Mouse (Mus musculus): ENCODE data around the gene Ankrd52. TPM values are rescaled to one million over a fixed set of nuclear protein-coding genes. Genes with fewer than 3 reads are reported as not detected.

Ankrd52 gene
- total RNA-seq, 2 experiments from 2014 or later = 43.1 to 43.7 TPM

DNA sequence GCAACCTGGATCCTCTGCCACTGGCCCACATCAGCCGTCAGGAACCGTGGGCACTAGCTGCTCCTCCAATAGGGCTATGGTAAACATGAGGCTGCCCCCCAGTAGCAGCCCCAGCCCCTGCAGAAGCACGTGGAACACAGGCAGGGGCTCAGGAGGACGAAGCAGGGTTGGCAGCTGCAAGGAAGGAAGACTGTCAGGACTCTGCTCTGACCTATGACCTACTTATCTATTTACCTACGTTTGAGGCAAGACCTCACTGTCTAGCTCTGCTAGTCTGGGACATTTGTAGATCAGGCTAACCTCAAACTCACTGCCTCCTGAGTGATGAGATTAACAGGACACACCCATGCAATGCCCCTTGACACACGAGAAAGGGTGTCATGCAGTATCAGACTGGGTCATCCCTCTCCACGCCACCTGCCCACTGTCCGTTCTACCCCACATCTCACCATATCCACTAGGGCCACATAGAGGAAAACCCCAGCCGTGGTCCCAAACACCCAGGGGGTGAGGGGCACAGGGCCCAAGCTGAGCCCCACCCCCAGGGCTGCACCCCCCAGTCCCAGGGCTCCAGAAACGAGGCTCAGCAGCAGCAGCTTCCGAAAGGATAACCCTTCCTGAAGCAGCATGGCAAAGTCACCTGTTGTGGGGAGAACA is 19.2 kb downstream of the Ankrd52 start:
- DNase-seq = no peak
- intact Hi-C loops (cut with DNase I) = no loop called here

DNA sequence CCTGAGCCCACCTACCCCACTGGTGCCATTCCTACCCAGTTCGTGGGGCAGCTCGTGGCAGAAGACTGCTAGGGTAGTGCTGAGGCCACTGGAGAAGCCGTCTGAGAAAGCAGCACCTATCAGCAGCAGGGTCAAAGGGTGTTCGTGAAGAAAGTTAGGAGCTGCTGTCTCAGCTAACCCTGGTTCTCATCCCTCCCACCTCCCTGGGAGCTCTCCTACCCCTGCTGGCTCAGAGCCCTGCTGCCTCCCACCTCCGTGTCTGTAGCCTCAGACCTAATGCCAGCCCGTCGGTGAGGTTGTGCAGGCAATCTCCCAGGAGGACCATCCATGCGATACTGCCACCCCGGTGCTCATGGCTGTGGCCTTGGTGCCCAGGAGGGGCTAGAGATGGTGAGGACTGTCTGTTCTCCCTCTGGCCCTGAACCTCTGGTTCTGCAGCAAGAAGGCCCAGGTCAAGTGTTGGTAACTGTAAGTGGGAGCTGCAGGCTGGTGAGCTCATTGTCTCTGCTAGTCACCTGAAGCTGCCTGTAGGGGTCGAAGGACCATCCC is 19.9 kb downstream of the Ankrd52 start:
- intact Hi-C loops (cut with DNase I) = no loop called here
- DNase-seq = no peak

DNA sequence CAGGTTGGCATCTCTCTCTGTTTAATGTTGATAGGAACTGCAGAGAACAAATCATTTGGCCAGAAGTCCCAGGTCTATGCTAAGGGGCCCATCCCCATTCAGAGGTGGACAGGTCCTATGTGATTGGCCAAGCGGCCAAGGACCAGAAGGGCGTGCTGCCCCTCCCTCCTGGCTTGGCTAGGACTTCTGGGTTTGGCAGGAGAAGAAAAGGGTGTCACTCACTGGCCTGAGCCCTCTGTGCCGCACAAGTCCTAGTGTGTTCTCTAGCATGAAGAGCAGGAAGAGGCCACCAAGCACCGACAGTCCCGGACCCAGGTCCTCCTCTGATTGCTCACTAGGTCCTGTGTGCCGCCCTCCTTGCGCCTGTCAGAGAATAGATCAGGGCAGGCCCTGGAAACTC is 20.6 kb downstream of the Ankrd52 start:
- intact Hi-C loops (cut with DNase I) = no loop called here
- DNase-seq = peak; percentile 51 to 56

DNA sequence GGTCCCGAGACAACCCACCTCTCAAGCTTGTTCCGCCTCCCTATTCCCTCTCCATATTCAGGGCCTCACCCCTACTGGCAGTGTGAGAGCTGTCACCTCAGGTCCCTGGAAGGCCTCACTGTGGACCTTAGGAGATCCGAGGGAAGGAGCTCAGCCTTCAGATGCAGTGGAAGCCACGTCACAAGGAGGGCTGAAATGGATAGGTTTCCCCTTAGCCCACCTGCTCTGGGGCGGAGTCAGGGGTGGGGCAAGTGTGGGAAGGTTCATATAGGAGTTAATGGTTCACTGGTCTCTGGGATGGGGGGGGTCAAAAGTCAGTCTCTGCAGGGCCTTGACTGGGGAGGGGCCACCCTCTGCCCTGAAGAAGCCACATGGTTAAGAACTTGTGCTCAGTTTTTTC is 23.4 kb downstream of the Ankrd52 start:
- intact Hi-C loops (cut with DNase I) = no loop called here
- no peak for DNase-seq

DNA sequence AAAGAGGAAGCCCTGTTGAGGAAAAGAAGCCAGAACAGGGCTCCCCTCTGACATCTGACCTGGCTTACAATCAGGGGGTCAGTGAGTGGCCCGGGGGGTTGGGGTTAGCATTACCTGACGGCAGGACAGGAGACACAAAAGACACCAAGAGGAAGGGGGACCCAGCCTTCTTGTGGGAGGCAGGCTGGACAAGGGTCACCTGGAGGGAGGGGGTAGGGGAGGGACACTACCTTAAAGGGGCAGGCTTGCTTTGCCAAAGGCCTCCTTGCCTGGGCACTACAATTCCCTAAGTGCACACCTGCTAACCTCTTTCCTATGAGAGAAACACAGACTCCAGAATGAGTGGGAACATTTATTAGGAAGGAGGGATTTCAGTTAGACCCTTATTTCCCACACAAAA is 24.1 kb downstream of the Ankrd52 start, which contains the start of gene Slc39a5:
Gene Slc39a5 (minus strand): TSS at position 174 of the 400 bp plus-strand sequence.
- intact Hi-C loops (cut with DNase I) = no loop called here
- no peak for DNase-seq

DNA sequence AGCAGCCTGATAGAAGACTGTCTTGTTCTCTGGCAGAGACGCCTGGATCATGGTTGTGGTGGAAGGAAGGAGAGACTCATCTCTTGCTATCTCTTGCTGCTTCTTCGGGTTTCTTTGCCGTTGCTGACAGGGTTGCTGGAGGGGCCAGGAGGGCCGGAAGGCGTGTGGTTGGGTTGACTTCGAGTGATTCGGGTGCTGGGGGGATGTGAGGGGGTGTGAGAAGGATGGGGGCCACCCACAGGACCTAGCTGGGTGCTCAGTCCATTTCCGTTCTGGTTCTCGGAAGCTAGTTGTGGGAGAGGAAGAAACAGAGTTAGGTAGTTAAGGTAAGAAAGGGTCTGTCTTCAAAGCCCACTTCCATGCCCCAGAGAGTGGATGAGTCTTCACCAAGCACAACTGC is 24.7 kb downstream of the Ankrd52 start:
- intact Hi-C loops (cut with DNase I) = no loop called here

DNA sequence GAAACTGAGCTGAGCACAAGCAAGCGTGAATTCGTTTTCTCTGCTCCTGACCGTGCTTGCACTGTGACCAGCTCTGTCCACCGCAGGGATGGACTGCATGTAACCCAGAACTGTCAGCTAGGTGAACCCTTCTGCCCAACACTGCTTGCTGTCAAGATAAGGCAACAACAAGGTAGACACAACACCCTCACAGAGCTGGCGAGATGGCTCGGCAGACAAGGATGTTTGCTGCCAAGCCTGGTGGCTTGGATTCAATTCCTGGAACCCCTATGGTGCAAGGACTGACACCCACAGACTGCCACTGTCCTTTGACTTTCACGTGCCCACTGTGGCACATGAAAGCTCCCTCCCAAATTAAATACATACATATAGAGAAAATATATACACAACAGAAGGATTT is 27.0 kb downstream of the Ankrd52 start:
- intact Hi-C loops (cut with DNase I) = no loop called here
- DNase-seq = no peak

More for the DNA sequence above, 24.7 kb downstream of the Ankrd52 start:
- no peak for DNase-seq

DNA sequence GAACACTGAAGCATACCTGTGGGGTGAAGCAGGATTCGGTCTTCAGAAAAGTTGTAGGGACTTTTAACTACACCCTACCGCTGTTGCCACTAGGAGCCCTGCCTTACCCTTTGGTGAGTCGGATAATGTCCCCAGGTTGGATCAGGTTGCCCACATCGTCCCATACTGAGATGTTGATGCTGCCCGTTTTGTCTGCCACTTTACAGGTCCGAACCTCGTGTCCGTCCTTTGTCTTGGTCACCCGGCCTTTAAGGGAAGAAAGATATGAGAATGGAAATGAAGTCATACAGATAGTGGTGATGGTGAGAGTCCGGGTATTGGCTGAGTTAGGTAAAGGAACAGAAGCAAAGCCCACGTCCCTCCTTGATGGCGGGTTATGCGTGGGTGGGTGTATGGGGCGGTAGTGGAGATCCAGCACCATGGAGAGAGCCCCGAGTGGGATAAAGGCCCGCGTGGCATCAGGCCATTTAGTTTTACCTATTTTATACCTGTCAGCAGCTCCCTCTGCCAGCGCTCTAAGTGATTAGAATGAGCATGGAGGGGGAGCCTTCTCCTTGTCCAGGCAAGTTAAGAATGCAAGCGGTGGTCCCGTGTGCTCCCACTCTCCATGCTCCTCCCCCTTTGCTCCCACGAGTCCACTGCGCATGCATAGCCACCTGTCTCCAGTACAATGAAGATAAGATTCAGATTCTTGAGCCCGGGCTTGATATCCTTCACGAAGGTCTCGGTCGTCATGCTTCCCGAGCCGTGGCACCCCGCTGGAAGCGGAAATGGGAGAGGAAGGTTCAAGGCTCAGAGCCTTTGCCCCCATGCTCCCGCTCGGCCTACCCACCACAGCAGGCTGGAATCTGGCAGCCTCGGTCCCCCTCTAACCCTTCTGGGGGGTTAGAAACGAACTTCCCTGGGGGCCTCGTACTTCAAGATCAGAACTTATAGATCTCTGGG is 31.9 kb downstream of the Ankrd52 start:
- intact Hi-C loops (cut with DNase I) = loop anchor here (1.0 kb wide), 1 partner anchor 46 kb away; no protein-coding TSS in a partner anchor
- DNase-seq = no peak

DNA sequence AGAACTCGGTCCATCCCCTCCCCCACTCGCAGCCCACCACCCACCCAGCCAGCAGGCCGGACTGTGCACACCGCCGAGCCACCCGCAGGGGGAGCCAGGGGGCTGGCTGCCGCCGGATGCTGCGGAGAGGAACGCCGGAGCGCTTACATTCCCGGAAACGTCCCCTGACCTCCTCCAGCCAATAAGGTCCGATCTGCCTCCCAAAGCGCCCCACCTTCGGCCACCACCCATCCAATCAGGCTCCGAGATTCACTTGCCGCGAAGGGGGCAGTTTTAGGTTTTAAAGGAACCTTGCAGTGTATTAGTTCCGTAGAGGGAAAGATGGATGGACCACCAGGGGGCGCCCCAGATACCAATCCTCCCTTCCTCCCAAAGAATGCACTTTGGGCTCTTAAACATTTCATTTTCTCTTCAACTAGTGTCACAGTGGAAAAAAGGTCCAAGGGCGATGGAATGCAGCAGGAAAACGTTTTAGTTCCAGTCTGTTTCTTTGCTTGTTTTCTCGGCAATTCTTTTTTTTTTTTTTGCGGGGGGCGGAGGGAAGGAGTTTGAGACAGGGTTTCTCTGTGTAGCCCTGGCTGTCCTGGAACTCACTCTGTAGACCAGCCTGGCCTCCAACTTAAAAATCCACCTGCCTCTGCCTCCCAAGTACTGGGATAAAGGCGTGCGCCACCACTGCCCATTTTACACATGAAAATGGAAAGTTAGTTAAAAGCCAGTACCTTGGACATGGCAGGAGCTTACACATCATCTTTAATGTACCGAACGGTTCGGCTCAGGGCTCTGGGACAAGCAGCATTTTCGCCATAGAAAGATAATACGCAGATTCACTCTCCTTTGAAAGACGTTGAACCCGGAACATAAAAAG is 33.0 kb downstream of the Ankrd52 start:
- intact Hi-C loops (cut with DNase I) = loop anchor here (1.0 to 2.0 kb wide), 3 partner anchors 33 to 127 kb away; no protein-coding TSS in a partner anchor
- peak; percentile 98 for DNase-seq

DNA sequence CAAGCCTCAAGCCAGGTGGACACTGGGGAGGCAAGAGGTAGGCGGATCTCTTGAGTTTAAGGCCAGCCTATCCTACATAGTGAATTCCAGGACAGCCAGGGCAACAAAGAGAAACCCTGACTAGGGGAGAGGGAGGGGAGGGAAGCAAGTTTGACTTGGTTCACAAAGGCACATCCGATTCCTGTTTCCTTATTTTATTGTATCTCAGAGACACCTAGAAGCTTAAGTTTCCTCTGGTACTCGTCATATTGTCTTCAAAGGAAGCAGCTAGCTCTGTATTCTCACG is 33.6 kb downstream of the Ankrd52 start:
- no peak for DNase-seq
- intact Hi-C loops (cut with DNase I) = loop anchor here (2.0 kb wide), 2 partner anchors 32 to 126 kb away; no protein-coding TSS in a partner anchor

DNA sequence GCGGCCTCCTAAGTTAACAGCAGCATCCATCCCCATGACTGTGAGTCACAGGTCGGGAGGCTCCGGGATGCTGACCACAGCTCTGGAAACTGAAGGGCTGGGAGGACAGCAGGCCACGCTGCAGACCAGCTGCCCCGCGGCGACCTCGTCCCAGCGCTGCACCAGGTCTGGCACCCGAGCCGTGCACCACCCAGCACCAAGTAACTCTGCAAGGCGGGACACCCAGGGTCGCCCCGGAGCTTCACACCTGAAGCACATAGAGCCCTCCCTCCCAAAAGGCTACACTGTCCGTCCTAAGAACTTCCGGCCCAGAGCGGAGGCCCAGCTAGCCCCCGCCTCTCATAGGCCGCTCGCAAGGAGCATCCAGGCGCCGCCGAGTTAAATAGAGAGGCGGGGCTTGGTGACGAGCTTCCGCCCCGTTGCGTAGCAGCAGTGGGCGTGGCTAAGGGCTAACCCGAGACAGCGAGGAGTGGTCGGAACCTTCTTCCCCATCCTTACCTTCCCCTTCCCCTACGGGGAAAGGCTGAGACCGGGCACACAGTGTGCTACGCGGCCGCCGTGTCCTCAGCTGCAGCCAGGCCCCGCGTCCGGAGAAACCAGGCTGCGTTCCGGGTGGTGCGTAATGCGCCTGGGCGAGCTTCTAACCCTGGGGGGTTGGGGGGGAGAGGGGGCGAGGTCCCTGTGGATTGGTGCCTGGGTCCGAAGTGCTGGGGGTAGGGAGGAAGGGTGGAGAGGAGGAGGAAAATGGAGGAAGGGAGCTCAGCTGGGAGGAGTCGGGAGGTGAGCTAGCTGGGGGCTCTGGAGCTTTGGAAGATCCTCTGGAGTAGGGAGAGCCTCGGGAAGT is 34.5 kb downstream of the Ankrd52 start, which contains the start of the genes Nabp2 and Rnf41:
Gene Nabp2 (minus strand): TSS at position 282 of the 844 bp plus-strand sequence.
Gene Rnf41 (plus strand): TSS at position 447 of the 844 bp plus-strand sequence.
- peak; percentile 98 for DNase-seq
- intact Hi-C loops (cut with DNase I) = loop anchor here (2.0 kb wide), 2 partner anchors 31 to 125 kb away; no protein-coding TSS in a partner anchor

DNA sequence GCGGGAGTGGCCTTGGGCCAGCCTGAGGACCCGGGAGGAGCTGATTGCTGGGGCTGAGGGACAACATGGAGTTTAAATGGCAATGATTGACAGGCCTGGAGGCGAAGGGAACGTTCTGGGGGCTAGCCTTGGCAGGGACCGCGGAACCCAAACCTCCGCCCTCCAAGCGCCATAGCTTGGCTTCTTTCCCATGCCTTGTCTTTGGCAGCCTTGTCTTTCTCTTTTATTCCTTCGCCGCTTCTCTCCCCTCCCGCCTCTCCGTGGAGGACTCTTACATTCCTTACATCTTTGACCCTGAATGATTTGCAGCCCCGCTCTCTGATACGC is 35.1 kb downstream of the Ankrd52 start:
- peak in 1 of 2 experiments; percentile 55 for DNase-seq
- intact Hi-C loops (cut with DNase I) = no loop called here

DNA sequence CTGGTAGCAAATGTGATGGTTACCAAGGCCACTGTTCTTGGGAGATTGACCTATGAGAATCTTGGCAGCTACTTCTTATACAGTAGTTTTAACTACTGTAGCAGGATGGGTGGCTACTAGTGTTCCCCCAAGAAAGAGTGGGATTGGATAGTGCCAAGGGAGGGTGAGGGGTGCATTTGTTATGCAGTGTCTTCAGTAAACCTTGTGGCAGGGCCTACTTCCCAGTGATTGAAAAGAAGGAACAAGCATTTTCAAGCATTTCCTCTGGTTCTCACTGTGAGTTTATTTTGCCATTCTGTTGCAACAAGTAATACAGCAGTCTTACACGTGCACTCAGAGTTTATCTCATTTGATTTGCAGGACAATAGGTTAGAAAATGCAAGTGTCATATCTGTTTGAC is 35.6 kb downstream of the Ankrd52 start:
- intact Hi-C loops (cut with DNase I) = no loop called here
- DNase-seq = no peak

DNA sequence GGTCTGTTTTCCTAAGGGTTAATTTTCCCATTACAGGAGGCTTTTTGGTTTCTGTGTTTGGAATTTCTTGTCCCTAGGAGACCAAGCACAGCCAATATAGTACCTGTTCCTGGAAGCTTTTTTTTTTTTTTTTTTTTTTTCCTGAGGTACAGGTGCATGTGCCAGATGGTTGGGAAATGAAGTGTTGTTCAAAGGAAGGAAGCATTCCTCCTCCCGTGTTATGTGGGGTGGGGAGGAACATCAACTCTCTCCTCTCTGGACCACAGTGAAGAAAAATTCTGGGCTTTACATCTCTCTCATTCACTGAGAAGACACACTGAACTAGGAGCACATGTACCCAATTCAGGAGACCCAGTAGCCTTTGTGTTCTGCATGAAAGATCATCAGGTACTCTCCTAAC is 36.2 kb downstream of the Ankrd52 start:
- intact Hi-C loops (cut with DNase I) = no loop called here
- DNase-seq = no peak

DNA sequence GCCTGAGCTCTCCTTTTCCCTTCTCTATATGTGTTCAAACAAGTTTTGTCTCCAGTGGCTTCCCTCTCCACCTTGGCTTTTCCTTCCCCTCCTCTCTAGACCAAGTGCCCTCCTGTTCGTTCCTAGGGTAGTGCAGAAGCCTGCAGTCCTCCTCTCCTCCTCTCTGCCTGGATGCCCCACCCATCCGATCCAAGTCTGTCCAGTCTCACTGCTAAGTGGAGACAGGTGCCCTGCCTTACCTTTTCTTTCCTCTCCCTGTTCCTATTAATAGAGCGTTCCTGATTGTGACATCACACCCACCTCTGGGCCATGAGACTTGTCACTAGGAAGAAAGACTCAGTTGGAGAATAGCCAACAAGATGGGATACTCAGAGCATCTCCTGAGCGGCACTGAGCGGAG is 37.9 kb downstream of the Ankrd52 start:
- no peak for DNase-seq
- intact Hi-C loops (cut with DNase I) = no loop called here

DNA sequence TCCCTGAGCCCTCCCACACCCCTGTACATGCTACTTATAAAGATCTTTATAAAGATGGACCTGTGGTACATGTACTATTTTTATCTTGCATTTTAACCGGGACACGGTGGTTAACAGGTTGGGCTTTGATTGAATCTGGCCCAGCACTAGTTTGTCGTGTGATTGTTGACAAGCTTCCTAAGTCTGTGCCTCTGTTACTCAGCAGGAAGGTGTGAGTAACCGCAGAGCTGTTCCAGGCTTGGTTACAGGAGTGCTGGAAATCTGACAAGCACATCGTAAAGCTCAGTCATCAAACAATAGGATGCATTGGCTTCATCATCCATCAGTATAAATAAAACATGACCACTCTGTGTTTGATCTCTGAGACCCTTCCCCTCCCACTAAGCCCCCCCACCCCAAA is 45.5 kb downstream of the Ankrd52 start:
- no peak for DNase-seq
- intact Hi-C loops (cut with DNase I) = no loop called here

DNA sequence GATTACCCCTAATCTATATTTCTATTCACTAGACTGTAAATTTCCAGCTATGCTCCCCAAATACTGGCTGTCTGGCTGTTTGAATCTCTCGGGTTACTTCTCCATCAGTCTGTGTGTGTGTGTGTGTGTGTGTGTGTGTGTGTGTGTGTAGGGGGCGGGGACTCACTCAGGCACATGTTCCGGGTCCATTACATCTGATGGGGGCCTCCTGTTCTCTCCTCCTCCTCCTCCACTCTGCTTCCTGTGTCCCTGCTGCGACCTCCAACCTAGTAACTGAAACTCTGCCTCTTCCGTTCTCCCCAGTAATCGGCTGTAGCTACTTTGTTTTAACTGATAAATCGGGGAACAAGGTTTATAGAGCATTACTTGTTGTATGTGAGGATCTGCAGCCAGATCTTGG is 47.7 kb downstream of the Ankrd52 start:
- peak in 1 of 2 experiments; percentile 15 for DNase-seq
- intact Hi-C loops (cut with DNase I) = no loop called here

DNA sequence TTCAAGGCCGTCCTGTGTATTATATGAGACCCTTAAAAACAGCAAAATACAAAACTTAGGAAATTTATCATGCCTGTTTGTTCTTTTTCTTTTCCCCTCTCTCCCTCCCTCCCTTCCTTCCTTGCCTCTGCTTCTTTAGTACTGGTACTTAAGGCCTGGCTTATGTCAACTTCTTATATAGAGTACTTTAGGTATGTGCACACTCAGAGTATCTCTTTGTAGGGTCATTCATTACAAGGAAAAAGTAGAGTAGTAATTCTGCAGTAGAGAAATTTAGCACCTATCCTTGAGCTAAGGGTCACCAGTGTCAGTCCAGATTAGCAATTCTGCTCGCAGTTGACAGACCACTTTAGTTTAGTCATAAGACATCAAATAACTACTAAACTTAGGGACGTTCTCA is 48.3 kb downstream of the Ankrd52 start:
- DNase-seq = no peak
- intact Hi-C loops (cut with DNase I) = no loop called here

DNA sequence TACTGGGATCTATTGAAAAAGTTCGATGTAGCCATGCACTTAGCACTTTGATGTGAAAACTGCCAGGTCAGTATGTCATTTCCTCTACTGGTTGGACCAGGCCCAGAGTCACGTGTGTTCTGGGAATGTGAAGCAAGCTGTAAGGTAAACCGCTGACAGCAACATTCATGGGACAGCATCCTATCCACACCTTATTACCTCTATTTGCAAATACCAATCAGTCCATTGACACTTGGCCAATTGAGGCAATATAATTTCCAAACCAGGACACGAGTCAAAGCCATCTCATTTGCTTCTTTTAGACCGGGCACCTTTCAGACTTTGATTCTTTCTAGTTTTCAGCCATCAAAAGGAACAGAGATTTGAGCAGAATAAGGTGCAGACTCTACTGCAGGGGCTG is 52.1 kb downstream of the Ankrd52 start:
- no peak for DNase-seq
- intact Hi-C loops (cut with DNase I) = no loop called here

DNA sequence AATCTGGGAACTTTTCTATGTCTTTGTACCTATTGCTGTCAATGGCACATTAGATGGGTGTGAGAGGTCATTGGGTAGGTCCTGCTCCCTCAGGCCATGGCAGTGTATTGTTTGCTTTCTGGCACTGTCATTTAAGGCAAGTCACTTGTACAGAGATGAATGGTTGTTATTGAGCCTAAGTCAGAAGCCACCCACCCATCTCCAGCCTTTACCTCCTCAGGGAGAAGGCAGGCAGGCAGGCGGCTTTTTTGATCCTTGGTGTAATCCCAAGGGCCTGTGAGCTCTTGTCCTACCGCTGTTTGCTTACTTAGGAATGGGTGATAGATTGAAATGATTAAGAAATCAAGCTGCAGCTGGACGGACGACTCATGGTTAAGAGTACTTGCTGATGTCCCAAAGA is 52.5 kb downstream of the Ankrd52 start:
- intact Hi-C loops (cut with DNase I) = no loop called here

More for the DNA sequence above, 52.5 kb downstream of the Ankrd52 start:
- no peak for DNase-seq
